Mouse (Mus musculus) megakaryocyte, embryonic 14.5 days (primary cell): ENCODE data around the gene Rbm25.

Experiments used
- FLI1 ChIP-seq: IDR thresholded peaks from 2 replicates; pipeline ENCODE4 v1.6.1; 2012; ENCODE audit warnings: low read length, inconsistent platforms, mixed read lengths
- GATA1 ChIP-seq: IDR thresholded peaks from 3 replicates; pipeline ENCODE4 v1.6.1; 2012; ENCODE audit warnings: mixed read lengths, low read length, inconsistent platforms, borderline replicate concordance

DNA sequence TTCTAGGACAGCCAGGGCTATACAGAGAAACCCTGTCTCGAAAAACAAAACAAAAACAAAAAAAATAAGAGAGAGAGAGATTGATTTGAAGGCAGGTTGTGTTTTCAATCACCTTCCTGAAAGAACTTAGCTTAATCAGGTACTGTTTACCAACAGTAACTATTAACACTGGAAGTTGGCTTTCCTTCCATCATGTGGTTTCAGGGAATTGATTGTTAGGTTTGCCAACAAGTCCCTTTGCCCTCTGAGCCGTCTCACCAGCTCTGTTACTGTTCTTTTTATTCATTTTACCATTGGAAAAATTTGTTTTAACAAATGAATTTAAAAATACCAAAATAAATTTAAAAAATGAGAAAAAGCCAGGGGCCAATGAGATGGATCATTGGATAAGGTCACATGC is 78.9 kb downstream of the Rbm25 start:
- TF ChIP-seq GATA1 (no peak), FLI1 (no peak)
